8 mouse cellular contexts compared by ENCODE assay signal in the genomic region with DNA sequence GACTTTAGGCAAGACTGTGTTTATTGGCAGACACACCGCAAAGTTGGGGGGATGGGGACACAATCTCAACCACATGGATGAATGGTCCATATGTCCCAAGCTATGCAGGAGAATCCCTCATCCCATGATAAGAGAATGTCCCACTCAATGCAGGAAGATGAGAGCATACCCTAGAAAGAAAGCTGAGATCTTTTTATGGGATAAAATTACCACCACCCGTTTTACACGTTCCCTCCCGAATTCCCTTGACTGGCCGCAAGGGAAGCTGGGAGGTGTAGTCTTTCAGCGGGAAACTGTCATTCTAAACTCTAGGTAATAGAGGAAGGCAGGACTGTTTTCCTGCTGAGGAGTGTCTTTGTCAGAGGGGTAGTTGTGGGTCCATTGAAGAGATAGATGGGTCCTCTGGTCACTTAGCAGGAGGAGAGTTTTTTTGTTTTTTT. TPM values are rescaled to one million over a fixed set of nuclear protein-coding genes. Genes with fewer than 3 reads are reported as not detected.
A peak's percentile ranks its signal among the peaks of the same experiment; 100 is the strongest.
DNase-seq lines count a peak whose midpoint lies in the region; ATAC-seq and TF ChIP-seq lines count a peak whose summit lies in the region.

No protein-coding gene starts in this region.

- WGBS in heart, postnatal 0 days, result 6% methylated on average over 6 of the region's 6 CpGs
- WGBS in liver, embryonic 14.5 days (ENCODE audit: insufficient replicate concordance), result 5% methylated on average over 6 of the region's 6 CpGs
- WGBS in neural tube, embryonic 14.5 days, result 2% methylated on average over 6 of the region's 6 CpGs

- TF ChIP-seq POLR2A in brain, embryonic 14.5 days (IDR thresholded peaks at IDR 0.05; ENCODE audit: borderline replicate concordance, extremely low read depth, insufficient read depth, insufficient read length, poor library complexity, severe bottlenecking), result no peak

- no peaks in the 10 kb centered on the region for H3K9me3 ChIP-seq in heart, postnatal 0 days (replicated peaks; ENCODE audit: control insufficient read depth, low read length)
- no peaks in the 10 kb centered on the region for H3K9me3 ChIP-seq in liver, embryonic 14.5 days (ENCODE audit: control insufficient read depth, low read length)
- H3K9me3 ChIP-seq in neural tube, embryonic 14.5 days (ENCODE audit: control insufficient read depth, low read length), result no peaks in the 10 kb centered on the region

- peak; percentile 20; the same call in 1 of the 2 replicates for TF ChIP-seq CTCF in brain, embryonic 14.5 days (IDR thresholded peaks at IDR 0.05; ENCODE audit: borderline replicate concordance, extremely low read depth, insufficient read depth, insufficient read length)
- no peak for TF ChIP-seq CTCF in heart, postnatal 0 days (IDR thresholded peaks at IDR 0.05; ENCODE audit: low read depth)
- peak; percentile 5; the same call in 1 of the 2 replicates for TF ChIP-seq CTCF in liver, embryonic 14.5 days (IDR thresholded peaks at IDR 0.05; ENCODE audit: low read depth)

- no peaks in the 10 kb centered on the region for H3K27me3 ChIP-seq in heart, postnatal 0 days (ENCODE audit: control insufficient read depth, insufficient read depth, low read length)
- no peaks in the 10 kb centered on the region for H3K27me3 ChIP-seq in liver, embryonic 14.5 days (ENCODE audit: control insufficient read depth, insufficient read depth, low read length)
- H3K27me3 ChIP-seq in neural tube, embryonic 14.5 days (ENCODE audit: control insufficient read depth, insufficient read depth, low read length), result no peaks in the 10 kb centered on the region

- H3K27ac ChIP-seq in heart, postnatal 0 days (ENCODE audit: low read depth), result no peak overlapping the region
- H3K27ac ChIP-seq in liver, embryonic 14.5 days, result no peak overlapping the region
- H3K27ac ChIP-seq in neural tube, embryonic 14.5 days (ENCODE audit: low read depth, low read length), result peak overlapping the region; percentile 45

- H3K4me1 ChIP-seq in heart, postnatal 0 days (ENCODE audit: control insufficient read depth, insufficient read depth), result peaks cover 4% of the 10 kb centered on the region; the same call in 1 of the 2 replicates
- peaks cover 14 to 24% of the 10 kb centered on the region in 2 experiments for H3K4me1 ChIP-seq in liver, embryonic 14.5 days (replicated peaks; ENCODE audit: control insufficient read depth in 2 of 2, insufficient read depth in 2 of 2, low read length in 1 of 2)
- peaks cover 6% of the 10 kb centered on the region for H3K4me1 ChIP-seq in neural tube, embryonic 14.5 days (ENCODE audit: control insufficient read depth, insufficient read depth, low read length)

- DNase-seq in ES-CJ7 (ENCODE audit: low read depth, low spot score), result peak; percentile 49
- DNase-seq in brain, embryonic 14.5 days (ENCODE audit: low read depth), result peak; percentile 78
- peak; percentile 16 for DNase-seq in fibroblast of lung, adult 2 months (ENCODE audit: low read depth)
- peak; percentile 52 for DNase-seq in heart, postnatal 0 days (ENCODE audit: low spot score)
- DNase-seq in kidney, postnatal 4 days, result peak; percentile 62 to 66
- DNase-seq in liver, embryonic 14.5 days (ENCODE audit: low read depth in 3 of 3, low spot score in 3 of 3), result peak in 2 of 3 experiments; percentile 17 to 42
- peak; percentile 54 for DNase-seq in thymus, postnatal 4 days

- peak overlapping the region; percentile 50 for H3K4me3 ChIP-seq in heart, postnatal 0 days (ENCODE audit: low read depth, low read length)
- peak overlapping the region; percentile 57 to 61 for H3K4me3 ChIP-seq in liver, embryonic 14.5 days (ENCODE audit: insufficient read depth in 1 of 2, low read depth in 2 of 2, low read length in 2 of 2)
- H3K4me3 ChIP-seq in neural tube, embryonic 14.5 days (ENCODE audit: low read depth, low read length), result peak overlapping the region; percentile 45

- no peak for ATAC-seq in heart, postnatal 0 days (ENCODE audit: insufficient read depth, low read depth)
- ATAC-seq in liver, embryonic 14.5 days (ENCODE audit: insufficient read depth), result no peak
- no peak for ATAC-seq in neural tube, embryonic 14.5 days (ENCODE audit: low read depth)

- H3K9ac ChIP-seq in heart, postnatal 0 days (replicated peaks; ENCODE audit: low read depth, low read length), result 0 out of 2 replicates have a peak overlapping the region, but pooled peaks have one; percentile 0
- peak overlapping the region; percentile 45 for H3K9ac ChIP-seq in liver, embryonic 14.5 days (replicated peaks)
- H3K9ac ChIP-seq in neural tube, embryonic 14.5 days (replicated peaks; ENCODE audit: low read depth, low read length), result peak overlapping the region; percentile 59

- peak overlapping the region; percentile 79 for H3K4me2 ChIP-seq in heart, postnatal 0 days (ENCODE audit: low read depth, low read length)
- peak overlapping the region; percentile 72 for H3K4me2 ChIP-seq in liver, embryonic 14.5 days (ENCODE audit: low read depth)
- peak overlapping the region; percentile 64 for H3K4me2 ChIP-seq in neural tube, embryonic 14.5 days (ENCODE audit: low read depth, low read length)

- no peak for TF ChIP-seq EP300 in heart, postnatal 0 days (IDR thresholded peaks at IDR 0.05; ENCODE audit: low read depth)
- no peak for TF ChIP-seq EP300 in liver, embryonic 14.5 days (IDR thresholded peaks at IDR 0.05; ENCODE audit: low read depth)

- H3K36me3 ChIP-seq in heart, postnatal 0 days (replicated peaks; ENCODE audit: control insufficient read depth, insufficient read depth, low read length), result no peaks in the 10 kb centered on the region
- no peaks in the 10 kb centered on the region for H3K36me3 ChIP-seq in liver, embryonic 14.5 days (replicated peaks; ENCODE audit: control insufficient read depth, insufficient read depth, low read depth)
- no peaks in the 10 kb centered on the region for H3K36me3 ChIP-seq in neural tube, embryonic 14.5 days (ENCODE audit: control insufficient read depth, insufficient read depth, low read length)

RNA-seq across cellular contexts. Expression of gene Prr14l, which starts 3.7 kb away (rescaled TPM):
- polyA plus RNA-seq in brain, embryonic 14.5 days (2012; rRNA removed), result 10.1 and 15.7 TPM in 2 replicates
- total RNA-seq in heart, postnatal 0 days (2014; rRNA removed; ENCODE audit: low replicate concordance), result 15.5 and 18.7 TPM in 2 replicates
- 5.4 and 6.1 TPM in 2 replicates for polyA plus RNA-seq in heart, postnatal 0 days (2015; fragmentation: Nextera tagmentation; extraction: Ambion mirVana)
- polyA plus RNA-seq in liver, embryonic 14.5 days (2012; rRNA removed), result 3.7 and 4.2 TPM in 2 replicates
- 6.5 and 8.7 TPM in 2 replicates for polyA plus RNA-seq in liver, embryonic 14.5 days (2014; fragmentation: Nextera tagmentation; extraction: Ambion mirVana)
- polyA plus RNA-seq in neural tube, embryonic 14.5 days (2014; fragmentation: Nextera tagmentation; extraction: Ambion mirVana), result 8.9 and 15.6 TPM in 2 replicates

RNA-seq across cellular contexts. Expression of gene Depdc5, which starts 5.7 kb away (rescaled TPM):
- 44.2 and 48.0 TPM in 2 replicates for polyA plus RNA-seq in brain, embryonic 14.5 days (2012; rRNA removed)
- 17.9 and 58.4 TPM in 2 replicates for total RNA-seq in heart, postnatal 0 days (2014; rRNA removed; ENCODE audit: low replicate concordance)
- 5.9 and 6.7 TPM in 2 replicates for polyA plus RNA-seq in heart, postnatal 0 days (2015; fragmentation: Nextera tagmentation; extraction: Ambion mirVana)
- 7.3 and 8.3 TPM in 2 replicates for polyA plus RNA-seq in liver, embryonic 14.5 days (2012; rRNA removed)
- 7.1 and 7.5 TPM in 2 replicates for polyA plus RNA-seq in liver, embryonic 14.5 days (2014; fragmentation: Nextera tagmentation; extraction: Ambion mirVana)
- 25.2 and 25.9 TPM in 2 replicates for polyA plus RNA-seq in neural tube, embryonic 14.5 days (2014; fragmentation: Nextera tagmentation; extraction: Ambion mirVana)

RNA-seq across cellular contexts. Expression of gene Gm20671, which starts 30.9 kb away (rescaled TPM):
- 0.89 and 3.1 TPM in 2 replicates for polyA plus RNA-seq in brain, embryonic 14.5 days (2012; rRNA removed)
- total RNA-seq in heart, postnatal 0 days (2014; rRNA removed; ENCODE audit: low replicate concordance), result 0.88 and 14.7 TPM in 2 replicates
- not detected in 2 replicates for polyA plus RNA-seq in heart, postnatal 0 days (2015; fragmentation: Nextera tagmentation; extraction: Ambion mirVana)
- polyA plus RNA-seq in liver, embryonic 14.5 days (2012; rRNA removed), result 0.56 and 1.5 TPM in 2 replicates
- polyA plus RNA-seq in liver, embryonic 14.5 days (2014; fragmentation: Nextera tagmentation; extraction: Ambion mirVana), result not detected in 2 replicates
- polyA plus RNA-seq in neural tube, embryonic 14.5 days (2014; fragmentation: Nextera tagmentation; extraction: Ambion mirVana), result not detected in 2 replicates

Comparison
In these comparisons a context has a peak if more than half of its experiments do, and no peak if none do; other contexts are left out.
1. DNase-seq: peak in every context shown above with its lines; median percentile 78 in brain, embryonic 14.5 days; 64 in kidney, postnatal 4 days; 54 in thymus, postnatal 4 days; 52 in heart, postnatal 0 days; 49 in ES-CJ7; 30 in liver, embryonic 14.5 days; 16 in fibroblast of lung, adult 2 months.
2. H3K9ac ChIP-seq: peak in every context shown above with its lines; median percentile 59 in neural tube, embryonic 14.5 days; 45 in liver, embryonic 14.5 days; 0 in heart, postnatal 0 days.